Mouse (Mus musculus): ENCODE data around the gene Dido1. TPM values are rescaled to one million over a fixed set of nuclear protein-coding genes. Genes with fewer than 3 reads are reported as not detected.

The Dido1 gene
- polyA plus RNA-seq (2012; rRNA removed; ENCODE audit: low replicate concordance) = 4.5 and 7.1 TPM in 2 replicates

GRCm38 (mm10) chr2:180709923-180710272 lies at the start of gene Dido1, which contains the start of gene Gid8:
TSS of gene Dido1 (minus strand) at chr2:180709999.
TSS of gene Gid8 (plus strand) at chr2:180710117.

GRCm38 (mm10) chr2:180724585-180725413 lies 15.0 kb upstream of the Dido1 start, which contains the start of gene Slc17a9:
TSS of gene Slc17a9 (plus strand) at chr2:180725263.

DNA sequence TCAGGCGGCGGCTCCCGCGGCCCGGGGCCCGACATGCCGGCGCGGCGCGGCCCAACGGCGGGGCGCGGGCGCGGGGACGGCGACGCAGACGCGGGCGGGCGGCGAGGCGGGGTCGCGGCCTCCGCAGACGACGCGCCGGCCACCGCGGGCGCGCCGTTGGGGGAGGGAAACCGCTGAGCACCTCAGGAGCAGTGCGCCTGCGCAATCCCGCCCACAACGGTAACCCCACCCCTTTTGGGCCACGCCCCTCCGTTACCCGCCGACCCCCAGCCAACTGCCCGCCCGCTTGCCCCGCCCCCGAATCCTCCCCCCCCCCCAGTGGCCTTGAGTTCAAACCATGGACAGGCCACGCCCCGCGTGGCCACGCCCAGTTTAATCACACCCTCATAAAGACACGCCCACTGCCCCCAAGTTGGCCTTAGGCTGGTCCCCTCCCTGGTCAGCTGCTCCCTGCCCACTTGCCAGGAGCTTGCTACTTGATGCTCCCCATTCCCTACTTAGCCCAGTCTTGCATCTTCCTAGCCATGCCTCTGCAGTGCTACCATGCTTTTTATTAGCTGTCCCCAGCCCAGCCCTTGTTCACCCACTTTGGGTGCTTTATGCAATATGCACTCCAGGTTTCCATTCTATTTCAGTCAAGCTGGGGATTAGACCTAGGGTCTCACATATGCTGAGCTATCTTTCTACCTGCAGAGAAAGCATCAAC lies 67.1 kb downstream of the Dido1 start, which contains the start of gene Tcfl5:
Tcfl5 (minus strand) TSS at position 154 of the 706 bp plus-strand sequence.

Other genes starting within 250 kb of the Dido1 start
- gene Ntsr1, start 210.0 kb downstream of the Dido1 start, polyA plus RNA-seq (2012; rRNA removed; ENCODE audit: low replicate concordance) = 0.56 and 1.2 TPM in 2 replicates
- gene Mrgbp, start 128.7 kb downstream of the Dido1 start, polyA plus RNA-seq (2012; rRNA removed; ENCODE audit: low replicate concordance) = 13.3 and 18.2 TPM in 2 replicates
- gene Ogfr, start 120.8 kb downstream of the Dido1 start, polyA plus RNA-seq (2012; rRNA removed; ENCODE audit: low replicate concordance) = 15.0 and 30.8 TPM in 2 replicates
- gene Col9a3, start 112.2 kb downstream of the Dido1 start, polyA plus RNA-seq (2012; rRNA removed; ENCODE audit: low replicate concordance) = 0.97 and 3.3 TPM in 2 replicates
- not detected in 2 replicates for gene Tcfl5, start 67.3 kb downstream of the Dido1 start, polyA plus RNA-seq (2012; rRNA removed; ENCODE audit: low replicate concordance)
- 10.2 and 11.5 TPM in 2 replicates for gene Gid8, start 118 bp upstream of the Dido1 start, polyA plus RNA-seq (2012; rRNA removed; ENCODE audit: low replicate concordance)
- 8.9 and 29.1 TPM in 2 replicates for gene Slc17a9, start 15.3 kb upstream of the Dido1 start, polyA plus RNA-seq (2012; rRNA removed; ENCODE audit: low replicate concordance)
- not detected in 2 replicates for gene Bhlhe23, start 66.9 kb upstream of the Dido1 start, polyA plus RNA-seq (2012; rRNA removed; ENCODE audit: low replicate concordance)
- 8.8 and 14.8 TPM in 2 replicates for gene Ythdf1, start 210.9 kb upstream of the Dido1 start, polyA plus RNA-seq (2012; rRNA removed; ENCODE audit: low replicate concordance)
- gene Birc7, start 219.0 kb upstream of the Dido1 start, polyA plus RNA-seq (2012; rRNA removed; ENCODE audit: low replicate concordance) = not detected in 2 replicates
- gene Nkain4, start 244.7 kb upstream of the Dido1 start, polyA plus RNA-seq (2012; rRNA removed; ENCODE audit: low replicate concordance) = 3.3 and 3.5 TPM in 2 replicates

All from duodenum, adult 2 months (tissue).